Mouse (Mus musculus): Measurements from ENCODE around the gene Fam185a. TPM values are rescaled to one million over a fixed set of nuclear protein-coding genes. Genes with fewer than 3 reads are reported as not detected.

Gene Fam185a
- polyA plus RNA-seq, 1 experiment from 2014 or later: 8.4 TPM

DNA sequence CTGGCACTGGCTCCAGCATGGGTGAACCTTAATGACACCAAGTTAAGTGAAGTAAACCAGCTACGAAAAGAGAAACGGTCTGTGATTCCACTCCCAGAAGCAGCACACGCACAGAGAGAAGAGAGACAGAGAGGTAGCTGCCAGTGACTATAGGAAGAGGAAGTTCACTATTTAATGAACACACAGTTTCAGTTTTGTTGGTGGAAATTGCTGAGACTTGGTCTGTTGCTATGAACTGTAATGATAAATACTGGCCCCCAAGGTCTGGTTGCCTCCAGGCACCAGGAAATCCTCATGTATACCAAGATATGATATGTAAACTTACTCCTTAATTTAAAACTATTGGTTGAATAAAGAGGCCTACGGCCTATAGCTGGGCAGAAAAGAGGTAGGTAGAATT lies 38.3 kb upstream of the Fam185a start:
- no peak overlapping the region for H3K4me3 ChIP-seq (replicated peaks; ENCODE audit: low read depth, low read length)
- H3K9me3 ChIP-seq (ENCODE audit: control insufficient read depth, low read length): no peaks in the 10 kb centered on the region
- H3K9ac ChIP-seq (replicated peaks; ENCODE audit: low read length): no peak overlapping the region
- no peak overlapping the region for H3K27ac ChIP-seq (replicated peaks; ENCODE audit: low read depth, low read length)
- no peaks in the 10 kb centered on the region for H3K36me3 ChIP-seq (ENCODE audit: control insufficient read depth, insufficient read depth, low read length)
- H3K4me2 ChIP-seq (ENCODE audit: low read length): no peak overlapping the region
- no peaks in the 10 kb centered on the region for H3K4me1 ChIP-seq (ENCODE audit: control insufficient read depth, insufficient read depth, low read length)
- no peaks in the 10 kb centered on the region for H3K27me3 ChIP-seq (ENCODE audit: control insufficient read depth, insufficient read depth, low read length)
- no peak for DNase-seq
- ATAC-seq (ENCODE audit: low FRiP score, low TSS enrichment): no peak
- 95% methylated on average over 4 of the region's 4 CpGs for WGBS

DNA sequence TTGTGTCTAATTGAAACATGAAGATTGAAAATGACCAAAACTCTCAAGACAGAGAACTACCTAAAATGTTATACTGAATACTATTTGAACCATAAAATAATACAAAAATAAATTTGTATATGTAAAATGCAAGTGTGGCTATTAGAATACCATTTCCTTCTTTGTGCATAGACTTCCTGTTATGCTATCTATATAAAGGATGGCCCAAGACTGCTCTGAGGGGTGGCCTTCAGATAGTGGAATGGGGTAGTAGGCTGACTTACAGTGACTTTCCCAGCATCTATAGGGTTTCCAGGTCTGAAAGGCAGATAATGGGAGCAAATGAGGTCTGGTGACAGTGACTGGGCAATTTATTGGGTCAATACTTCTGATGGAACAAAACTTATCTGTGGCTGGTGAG lies 37.4 kb upstream of the Fam185a start:
- no peak overlapping the region for H3K27ac ChIP-seq (replicated peaks; ENCODE audit: low read depth, low read length)
- ATAC-seq (ENCODE audit: low FRiP score, low TSS enrichment): no peak
- no peaks in the 10 kb centered on the region for H3K4me1 ChIP-seq (ENCODE audit: control insufficient read depth, insufficient read depth, low read length)
- no peak overlapping the region for H3K4me3 ChIP-seq (replicated peaks; ENCODE audit: low read depth, low read length)
- no peak overlapping the region for H3K9ac ChIP-seq (replicated peaks; ENCODE audit: low read length)
- no peaks in the 10 kb centered on the region for H3K36me3 ChIP-seq (ENCODE audit: control insufficient read depth, insufficient read depth, low read length)
- H3K9me3 ChIP-seq (ENCODE audit: control insufficient read depth, low read length): no peaks in the 10 kb centered on the region
- no peak overlapping the region for H3K4me2 ChIP-seq (ENCODE audit: low read length)
- no peak for DNase-seq
- H3K27me3 ChIP-seq (ENCODE audit: control insufficient read depth, insufficient read depth, low read length): no peaks in the 10 kb centered on the region

DNA sequence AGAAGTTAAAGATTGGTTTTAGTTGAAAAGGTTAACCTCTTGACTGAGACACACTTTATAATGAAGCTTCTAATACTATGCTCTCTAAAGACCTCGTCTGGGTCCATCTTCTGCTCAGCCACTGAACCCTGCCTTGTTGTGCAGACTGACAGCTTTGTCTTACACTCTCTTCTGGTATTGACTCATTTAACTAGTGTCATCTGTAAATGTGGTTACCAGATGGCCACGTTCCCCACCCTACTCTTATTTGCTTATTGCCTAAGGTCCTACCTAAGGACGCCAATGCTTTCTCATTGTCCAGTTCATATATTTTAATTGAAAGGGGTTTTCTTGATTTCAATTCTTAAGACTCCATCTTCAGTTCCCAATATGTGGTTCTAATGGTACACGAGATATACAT lies 35.9 kb upstream of the Fam185a start:
- WGBS: 83% methylated on average over 4 of the region's 4 CpGs
- Histone ChIP-seq H3K36me3 (ENCODE audit: control insufficient read depth, insufficient read depth, low read length) (no peaks in the 10 kb centered on the region), H3K4me3 (replicated peaks; ENCODE audit: low read depth, low read length) (no peak overlapping the region), H3K9ac (replicated peaks; ENCODE audit: low read length) (no peak overlapping the region), H3K4me2 (ENCODE audit: low read length) (no peak overlapping the region), H3K4me1 (ENCODE audit: control insufficient read depth, insufficient read depth, low read length) (no peaks in the 10 kb centered on the region), H3K27ac (replicated peaks; ENCODE audit: low read depth, low read length) (no peak overlapping the region), H3K9me3 (ENCODE audit: control insufficient read depth, low read length) (no peaks in the 10 kb centered on the region), H3K27me3 (ENCODE audit: control insufficient read depth, insufficient read depth, low read length) (no peaks in the 10 kb centered on the region)
- no peak for ATAC-seq (ENCODE audit: low FRiP score, low TSS enrichment)
- no peak for DNase-seq

GRCm38 (mm10) chr5:21391616-21392384 lies 33.0 kb upstream of the Fam185a start:
- Histone ChIP-seq H3K4me1 (ENCODE audit: control insufficient read depth, insufficient read depth, low read length) (no peaks in the 10 kb centered on the region), H3K4me3 (replicated peaks; ENCODE audit: low read depth, low read length) (no peak overlapping the region), H3K36me3 (ENCODE audit: control insufficient read depth, insufficient read depth, low read length) (no peaks in the 10 kb centered on the region), H3K27me3 (ENCODE audit: control insufficient read depth, insufficient read depth, low read length) (no peaks in the 10 kb centered on the region), H3K9ac (replicated peaks; ENCODE audit: low read length) (no peak overlapping the region), H3K27ac (replicated peaks; ENCODE audit: low read depth, low read length) (no peak overlapping the region), H3K9me3 (ENCODE audit: control insufficient read depth, low read length) (no peaks in the 10 kb centered on the region), H3K4me2 (ENCODE audit: low read length) (no peak overlapping the region)
- no peak for DNase-seq
- 50% methylated on average over 13 of the region's 13 CpGs for WGBS
- no peak for ATAC-seq (ENCODE audit: low FRiP score, low TSS enrichment)

DNA sequence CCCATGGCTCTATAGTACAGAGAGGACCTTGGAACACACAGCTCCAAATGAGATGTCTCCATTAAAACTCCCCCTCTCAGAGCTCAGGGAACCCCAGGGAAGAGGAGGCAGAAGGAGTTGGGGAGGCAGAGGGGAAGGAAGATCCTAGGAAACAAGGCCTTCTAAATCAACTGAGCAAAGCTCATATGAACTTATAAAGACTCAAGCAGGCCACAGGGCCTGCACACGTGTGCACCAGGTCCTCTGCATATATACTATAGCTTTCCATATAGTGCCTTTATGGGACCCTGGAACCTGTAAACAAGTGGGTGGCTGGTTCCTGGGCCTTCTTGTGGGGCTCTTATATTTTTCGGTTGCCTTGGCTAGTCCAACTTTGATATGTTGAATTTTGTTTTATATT lies 30.2 kb upstream of the Fam185a start:
- H3K4me2 ChIP-seq (ENCODE audit: low read length): no peak overlapping the region
- no peaks in the 10 kb centered on the region for H3K4me1 ChIP-seq (ENCODE audit: control insufficient read depth, insufficient read depth, low read length)
- ATAC-seq (ENCODE audit: low FRiP score, low TSS enrichment) (no peak), DNase-seq (no peak)
- 84% methylated on average over 2 of the region's 2 CpGs for WGBS
- H3K27me3 ChIP-seq (ENCODE audit: control insufficient read depth, insufficient read depth, low read length): no peaks in the 10 kb centered on the region
- no peaks in the 10 kb centered on the region for H3K9me3 ChIP-seq (ENCODE audit: control insufficient read depth, low read length)
- no peak overlapping the region for H3K27ac ChIP-seq (replicated peaks; ENCODE audit: low read depth, low read length)
- H3K9ac ChIP-seq (replicated peaks; ENCODE audit: low read length): no peak overlapping the region
- H3K36me3 ChIP-seq (ENCODE audit: control insufficient read depth, insufficient read depth, low read length): no peaks in the 10 kb centered on the region
- H3K4me3 ChIP-seq (replicated peaks; ENCODE audit: low read depth, low read length): no peak overlapping the region

DNA sequence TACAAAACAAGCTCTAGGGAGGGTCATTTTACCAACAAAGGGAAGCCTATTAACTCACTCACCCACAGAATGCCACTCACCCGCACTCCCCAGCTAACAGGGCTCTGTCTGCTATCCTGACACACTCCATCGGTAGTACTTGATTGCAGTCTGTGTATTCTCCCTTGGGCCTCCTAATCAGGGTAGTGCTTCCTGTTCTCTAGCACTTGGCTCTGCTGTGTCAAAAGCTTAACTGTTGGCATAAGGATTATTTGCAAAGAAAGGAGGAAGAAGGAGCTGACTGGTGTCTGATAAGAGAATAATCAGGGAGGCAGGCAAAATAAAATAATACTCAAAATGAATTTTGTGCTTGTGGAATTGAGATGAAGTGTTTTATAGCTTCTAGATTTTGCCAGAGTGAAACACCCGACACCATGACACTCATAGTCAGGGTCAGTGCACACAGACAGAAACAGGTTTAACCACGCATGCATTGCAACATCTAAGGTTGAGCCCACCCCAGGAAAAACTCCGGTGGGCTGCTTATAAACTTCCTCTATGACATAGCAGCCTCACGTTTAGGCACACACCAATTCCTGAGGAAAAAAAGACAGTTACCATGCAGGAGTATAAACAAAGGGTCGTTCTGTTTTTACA lies 29.4 kb upstream of the Fam185a start:
- no peak overlapping the region for H3K4me3 ChIP-seq (replicated peaks; ENCODE audit: low read depth, low read length)
- no peak for ATAC-seq (ENCODE audit: low FRiP score, low TSS enrichment)
- WGBS: 54% methylated on average over 7 of the region's 7 CpGs
- H3K36me3 ChIP-seq (ENCODE audit: control insufficient read depth, insufficient read depth, low read length): no peaks in the 10 kb centered on the region
- no peak overlapping the region for H3K9ac ChIP-seq (replicated peaks; ENCODE audit: low read length)
- no peaks in the 10 kb centered on the region for H3K27me3 ChIP-seq (ENCODE audit: control insufficient read depth, insufficient read depth, low read length)
- no peaks in the 10 kb centered on the region for H3K9me3 ChIP-seq (ENCODE audit: control insufficient read depth, low read length)
- DNase-seq: no peak
- H3K27ac ChIP-seq (replicated peaks; ENCODE audit: low read depth, low read length): no peak overlapping the region
- H3K4me2 ChIP-seq (ENCODE audit: low read length): no peak overlapping the region
- no peaks in the 10 kb centered on the region for H3K4me1 ChIP-seq (ENCODE audit: control insufficient read depth, insufficient read depth, low read length)

- no peak overlapping the region for H3K9ac ChIP-seq (replicated peaks; ENCODE audit: low read length)
- H3K36me3 ChIP-seq (ENCODE audit: control insufficient read depth, insufficient read depth, low read length): no peaks in the 10 kb centered on the region
- no peaks in the 10 kb centered on the region for H3K27me3 ChIP-seq (ENCODE audit: control insufficient read depth, insufficient read depth, low read length)
- ATAC-seq (ENCODE audit: low FRiP score, low TSS enrichment): no peak
- H3K4me3 ChIP-seq (replicated peaks; ENCODE audit: low read depth, low read length): no peak overlapping the region
- H3K27ac ChIP-seq (replicated peaks; ENCODE audit: low read depth, low read length): no peak overlapping the region
- H3K4me2 ChIP-seq (ENCODE audit: low read length): no peak overlapping the region
- DNase-seq: no peak
- no peaks in the 10 kb centered on the region for H3K4me1 ChIP-seq (ENCODE audit: control insufficient read depth, insufficient read depth, low read length)
- WGBS: 93% methylated on average over 5 of the region's 5 CpGs
- H3K9me3 ChIP-seq (ENCODE audit: control insufficient read depth, low read length): no peaks in the 10 kb centered on the region
Observed at GRCm38 (mm10) chr5:21411261-21411666, 13.5 kb upstream of the Fam185a start.

DNA sequence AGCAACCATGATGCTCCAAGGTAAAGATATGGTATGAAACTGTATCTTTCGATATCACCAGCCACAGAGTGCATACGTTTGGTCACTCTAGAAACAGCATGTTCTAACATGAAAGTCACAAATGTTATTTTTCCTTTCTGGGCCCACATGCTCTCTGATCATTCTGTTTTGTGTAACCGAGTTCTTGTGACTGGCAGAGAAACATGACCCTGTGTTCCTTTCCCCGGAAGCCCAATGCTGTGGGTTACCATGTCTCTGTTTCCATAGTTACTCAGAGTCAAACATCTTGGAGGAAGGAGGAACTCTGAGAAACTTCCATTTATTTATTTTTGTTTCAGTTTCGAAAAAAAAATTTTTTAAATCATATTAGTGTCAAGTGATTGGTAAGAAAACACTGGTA lies 12.7 kb upstream of the Fam185a start:
- Histone ChIP-seq H3K4me2 (ENCODE audit: low read length) (no peak overlapping the region), H3K9ac (replicated peaks; ENCODE audit: low read length) (no peak overlapping the region), H3K27ac (replicated peaks; ENCODE audit: low read depth, low read length) (no peak overlapping the region), H3K36me3 (ENCODE audit: control insufficient read depth, insufficient read depth, low read length) (no peaks in the 10 kb centered on the region), H3K9me3 (ENCODE audit: control insufficient read depth, low read length) (no peaks in the 10 kb centered on the region), H3K27me3 (ENCODE audit: control insufficient read depth, insufficient read depth, low read length) (no peaks in the 10 kb centered on the region), H3K4me3 (replicated peaks; ENCODE audit: low read depth, low read length) (no peak overlapping the region), H3K4me1 (ENCODE audit: control insufficient read depth, insufficient read depth, low read length) (no peaks in the 10 kb centered on the region)
- no peak for DNase-seq
- ATAC-seq (ENCODE audit: low FRiP score, low TSS enrichment): no peak
- WGBS: 85% methylated on average over 5 of the region's 5 CpGs

DNA sequence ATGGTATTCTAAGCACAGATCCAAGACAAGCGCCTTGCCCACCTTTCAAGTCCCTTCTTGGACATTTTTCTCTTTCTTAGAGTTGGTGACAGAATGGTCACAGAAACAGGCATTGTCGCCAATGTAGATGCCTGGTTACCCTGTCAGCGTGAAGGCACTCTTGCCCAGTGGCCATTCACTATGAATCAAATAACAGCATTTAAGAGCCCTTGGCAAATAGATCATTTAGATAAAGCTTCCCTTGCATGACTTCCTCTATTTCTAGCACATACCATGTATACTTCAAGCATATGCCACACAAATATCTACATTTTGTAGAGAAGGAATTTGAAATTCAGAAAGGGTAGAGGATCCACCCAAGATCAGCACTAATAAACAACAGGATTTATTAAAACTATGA lies 11.4 kb upstream of the Fam185a start:
- H3K9me3 ChIP-seq (ENCODE audit: control insufficient read depth, low read length): no peaks in the 10 kb centered on the region
- no peaks in the 10 kb centered on the region for H3K36me3 ChIP-seq (ENCODE audit: control insufficient read depth, insufficient read depth, low read length)
- ATAC-seq (ENCODE audit: low FRiP score, low TSS enrichment) (no peak), DNase-seq (no peak)
- no peak overlapping the region for H3K9ac ChIP-seq (replicated peaks; ENCODE audit: low read length)
- no peak overlapping the region for H3K4me3 ChIP-seq (replicated peaks; ENCODE audit: low read depth, low read length)
- H3K4me2 ChIP-seq (ENCODE audit: low read length): no peak overlapping the region
- no peaks in the 10 kb centered on the region for H3K27me3 ChIP-seq (ENCODE audit: control insufficient read depth, insufficient read depth, low read length)
- H3K27ac ChIP-seq (replicated peaks; ENCODE audit: low read depth, low read length): no peak overlapping the region
- no peaks in the 10 kb centered on the region for H3K4me1 ChIP-seq (ENCODE audit: control insufficient read depth, insufficient read depth, low read length)
- WGBS: 92% methylated on average over 3 of the region's 3 CpGs
